Comparison of ENCODE assay signal across 9 mouse cellular contexts in the genomic region with DNA sequence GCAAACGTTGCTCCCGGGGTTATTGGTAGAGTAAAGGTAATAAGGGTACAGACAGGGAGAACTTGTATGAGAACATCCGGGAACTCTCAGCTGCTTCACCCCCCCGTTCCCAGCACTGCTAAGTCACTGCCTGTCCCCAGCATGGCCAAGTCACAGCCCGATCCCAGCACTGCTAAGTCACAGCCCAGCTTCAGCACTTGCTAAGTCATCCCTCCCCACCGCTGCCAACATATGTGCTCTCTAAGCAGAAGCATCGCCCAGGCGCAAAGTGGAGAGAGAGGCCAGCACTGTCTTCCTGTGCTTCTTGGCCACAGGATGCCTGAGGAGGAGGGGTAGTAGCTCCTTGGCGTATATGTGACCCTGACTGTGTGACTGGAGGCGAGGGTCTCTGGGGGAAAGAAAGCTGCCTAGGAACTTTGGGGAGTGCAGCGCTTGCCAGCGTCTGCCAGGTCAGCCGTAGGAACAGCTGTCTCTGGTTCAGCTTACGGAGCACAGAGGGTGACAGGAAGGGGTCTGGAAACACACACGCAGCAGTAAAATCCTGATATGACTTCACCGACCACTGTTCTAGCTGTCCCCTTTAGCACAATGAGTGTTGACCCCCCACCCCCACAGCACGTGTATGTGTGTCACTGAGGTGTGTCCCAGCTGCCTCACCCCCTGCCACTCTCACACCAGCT. TPM values are rescaled to one million over a fixed set of nuclear protein-coding genes. Genes with fewer than 3 reads are reported as not detected.
DNase-seq lines count a peak whose midpoint lies in the region; ATAC-seq and TF ChIP-seq lines count a peak whose summit lies in the region.
"Had no signal": no experiment of that assay in that cellular context is flagged by ENCODE, and none has a peak within 500 bp of the region (broad histone marks: within the 10 kb centered on the region; RNA-seq: fewer than 3 reads in every experiment).

No protein-coding gene starts in this region.

- no peak overlapping the region for H3K4me3 ChIP-seq in layer of hippocampus, adult 2 months
- H3K4me3 ChIP-seq in embryonic facial prominence, embryonic 10.5 days = no peak overlapping the region
- no peak overlapping the region for H3K4me3 ChIP-seq in heart, embryonic 11.5 days (ENCODE audit: low read depth, low read length)
- no peak overlapping the region for H3K4me3 ChIP-seq in liver, embryonic 12.5 days
- no peak overlapping the region for H3K4me3 ChIP-seq in lung, adult 2 months (replicated peaks; ENCODE audit: extremely low read depth, low read depth, low read length)
- H3K4me3 ChIP-seq: hindbrain, embryonic 15.5 days had no signal

- TF ChIP-seq POLR2A in lung, adult 2 months (IDR thresholded peaks at IDR 0.05; ENCODE audit: borderline replicate concordance, extremely low read depth, low read depth, low read length) = no peak

- H3K4me2 ChIP-seq in heart, embryonic 11.5 days = peak overlapping the region; percentile 40
- peak overlapping the region; percentile 32; the same call in 1 of the 2 replicates for H3K4me2 ChIP-seq in liver, embryonic 12.5 days
- H3K4me2 ChIP-seq: hindbrain, embryonic 15.5 days had no signal

- 52% methylated on average over 17 of the region's 17 CpGs for WGBS in embryonic facial prominence, embryonic 10.5 days
- 36% methylated on average over 17 of the region's 17 CpGs for WGBS in heart, embryonic 11.5 days (ENCODE audit: insufficient replicate concordance)
- 29% methylated on average over 17 of the region's 17 CpGs for WGBS in liver, embryonic 12.5 days (ENCODE audit: insufficient replicate concordance)
- WGBS in lung, adult 2 months = 42% methylated on average over 17 of the region's 17 CpGs

- no peaks in the 10 kb centered on the region for H3K36me3 ChIP-seq in embryonic facial prominence, embryonic 10.5 days (replicated peaks)
- no peaks in the 10 kb centered on the region for H3K36me3 ChIP-seq in heart, embryonic 11.5 days (ENCODE audit: control insufficient read depth, insufficient read depth, low read length)
- peaks cover 3% of the 10 kb centered on the region; the same call in 1 of the 2 replicates for H3K36me3 ChIP-seq in liver, embryonic 12.5 days

- peak overlapping the region; percentile 46; the same call in 1 of the 2 replicates for H3K9ac ChIP-seq in heart, embryonic 11.5 days (ENCODE audit: low read depth, low read length)
- H3K9ac ChIP-seq in liver, embryonic 12.5 days = peak overlapping the region; percentile 18; the same call in 1 of the 2 replicates
- H3K9ac ChIP-seq: hindbrain, embryonic 15.5 days had no signal

- no peak for TF ChIP-seq CTCF in layer of hippocampus, adult 2 months (conservative IDR thresholded peaks at IDR 0.05)
- TF ChIP-seq CTCF in lung, adult 2 months (IDR thresholded peaks at IDR 0.05; ENCODE audit: insufficient read depth, low read length) = no peak

- peaks cover 22% of the 10 kb centered on the region for H3K4me1 ChIP-seq in embryonic facial prominence, embryonic 10.5 days
- peaks cover 24% of the 10 kb centered on the region for H3K4me1 ChIP-seq in heart, embryonic 11.5 days (ENCODE audit: control insufficient read depth, insufficient read depth, low read length)
- H3K4me1 ChIP-seq in liver, embryonic 12.5 days = peaks cover 47% of the 10 kb centered on the region
- H3K4me1 ChIP-seq in lung, adult 2 months (ENCODE audit: control insufficient read depth, insufficient read depth, low read length) = no peaks in the 10 kb centered on the region
- H3K4me1 ChIP-seq: hindbrain, embryonic 15.5 days had no signal

- H3K27ac ChIP-seq in layer of hippocampus, adult 2 months = peak overlapping the region; percentile 43; the same call in 1 of the 2 replicates
- H3K27ac ChIP-seq in embryonic facial prominence, embryonic 10.5 days (replicated peaks) = no peak overlapping the region
- 0 out of 2 replicates have a peak overlapping the region, but pooled peaks have one; percentile 10 for H3K27ac ChIP-seq in heart, embryonic 11.5 days (ENCODE audit: low read depth, low read length)
- H3K27ac ChIP-seq in liver, embryonic 12.5 days = peak overlapping the region; percentile 4; the same call in 1 of the 2 replicates
- H3K27ac ChIP-seq: hindbrain, embryonic 15.5 days had no signal

- no peak for DNase-seq in layer of hippocampus, adult 2 months (ENCODE audit: low spot score in 2 of 2)
- no peak for DNase-seq in layer of hippocampus, adult 8-10 months (ENCODE audit: low spot score in 2 of 2)
- DNase-seq in embryonic facial prominence, embryonic 10.5 days (ENCODE audit: low spot score) = peak; percentile 21
- DNase-seq in lung, adult 2 months = no peak
- no peak for DNase-seq in cerebellum, postnatal 25 days

- H3K9me3 ChIP-seq in embryonic facial prominence, embryonic 10.5 days = no peaks in the 10 kb centered on the region
- H3K9me3 ChIP-seq in heart, embryonic 11.5 days (replicated peaks; ENCODE audit: control insufficient read depth, low read length) = no peaks in the 10 kb centered on the region
- no peaks in the 10 kb centered on the region for H3K9me3 ChIP-seq in liver, embryonic 12.5 days (replicated peaks)
- H3K9me3 ChIP-seq: hindbrain, embryonic 15.5 days had no signal

- no peaks in the 10 kb centered on the region for H3K27me3 ChIP-seq in embryonic facial prominence, embryonic 10.5 days (replicated peaks; ENCODE audit: low read depth, poor library complexity, severe bottlenecking)
- H3K27me3 ChIP-seq in heart, embryonic 11.5 days (ENCODE audit: control insufficient read depth, insufficient read depth, low read length) = no peaks in the 10 kb centered on the region
- 0 out of 2 replicates have a peak, but pooled peaks cover 3% of the 10 kb centered on the region for H3K27me3 ChIP-seq in liver, embryonic 12.5 days (replicated peaks)
- H3K27me3 ChIP-seq: hindbrain, embryonic 15.5 days had no signal

- ATAC-seq in heart, embryonic 11.5 days (replicated peaks; ENCODE audit: insufficient number of reproducible peaks, low FRiP score, low TSS enrichment) = peak; percentile 37; the same call in 1 of the 2 replicates
- peak; percentile 84 for ATAC-seq in liver, embryonic 12.5 days
- no peak for ATAC-seq in CD4-positive, CD25-positive, alpha-beta regulatory T cell, adult 4 months

RNA-seq across cellular contexts. Expression of a gene that starts 18.2 kb away (rescaled TPM):
- total RNA-seq in layer of hippocampus, adult 2 months (2021) = 10 to 100 TPM; 10.9 to 11.8 TPM
- 10 to 100 TPM; 11.5 to 15.8 (median 15.4) TPM for total RNA-seq in layer of hippocampus, adult 8-10 months (2022)
- 10.0 and 12.2 TPM in 2 replicates for polyA plus RNA-seq in embryonic facial prominence, embryonic 10.5 days (2016; fragmentation: Nextera tagmentation; extraction: Ambion mirVana)
- polyA plus RNA-seq in heart, embryonic 11.5 days (2014; fragmentation: Nextera tagmentation; extraction: Ambion mirVana) = 3.6 and 4.5 TPM in 2 replicates
- 3.4 and 4.4 TPM in 2 replicates for polyA plus RNA-seq in liver, embryonic 12.5 days (2016; fragmentation: Nextera tagmentation; extraction: Ambion mirVana)
- polyA plus RNA-seq in CD4-positive, CD25-positive, alpha-beta regulatory T cell, adult 4 months (2017; shearing (Covaris generic)) = 10 to 100 TPM in 1 of 2 experiments, 1 to 10 TPM in 1; 6.1 to 12.7 TPM
- 49.4 and 59.8 TPM in 2 replicates for polyA plus RNA-seq in lung, adult 2 months (2012; rRNA removed)

RNA-seq across cellular contexts. Expression of a gene that starts 24.0 kb away (rescaled TPM):
- total RNA-seq in layer of hippocampus, adult 2 months (2021) = not detected
- total RNA-seq in layer of hippocampus, adult 8-10 months (2022) = under 1 TPM in 2 of 4 experiments, not detected in 2; 0.45 to 0.55 TPM
- not detected in 2 replicates for polyA plus RNA-seq in embryonic facial prominence, embryonic 10.5 days (2016; fragmentation: Nextera tagmentation; extraction: Ambion mirVana)
- polyA plus RNA-seq in heart, embryonic 11.5 days (2014; fragmentation: Nextera tagmentation; extraction: Ambion mirVana) = not detected in 2 replicates
- polyA plus RNA-seq in liver, embryonic 12.5 days (2016; fragmentation: Nextera tagmentation; extraction: Ambion mirVana) = 0.11 TPM in 1 of 2 replicates, not detected in the other
- polyA plus RNA-seq in CD4-positive, CD25-positive, alpha-beta regulatory T cell, adult 4 months (2017; shearing (Covaris generic)) = not detected
- polyA plus RNA-seq in lung, adult 2 months (2012; rRNA removed) = 1.0 and 2.3 TPM in 2 replicates
- polyA plus RNA-seq: hindbrain, embryonic 15.5 days had no signal

RNA-seq across cellular contexts. Expression of a gene that starts 28.6 kb away (rescaled TPM):
- total RNA-seq in layer of hippocampus, adult 2 months (2021) = 10 to 100 TPM; 56.5 to 58.4 TPM
- 10 to 100 TPM; 56.6 to 94.6 (median 77.2) TPM for total RNA-seq in layer of hippocampus, adult 8-10 months (2022)
- 38.4 and 42.0 TPM in 2 replicates for polyA plus RNA-seq in embryonic facial prominence, embryonic 10.5 days (2016; fragmentation: Nextera tagmentation; extraction: Ambion mirVana)
- 49.0 and 59.1 TPM in 2 replicates for polyA plus RNA-seq in heart, embryonic 11.5 days (2014; fragmentation: Nextera tagmentation; extraction: Ambion mirVana)
- polyA plus RNA-seq in liver, embryonic 12.5 days (2016; fragmentation: Nextera tagmentation; extraction: Ambion mirVana) = 19.0 and 21.5 TPM in 2 replicates
- 1,000 to 10,000 TPM; 3,771 to 6,921 TPM for polyA plus RNA-seq in CD4-positive, CD25-positive, alpha-beta regulatory T cell, adult 4 months (2017; shearing (Covaris generic))
- 918 and 1,083 TPM in 2 replicates for polyA plus RNA-seq in lung, adult 2 months (2012; rRNA removed)

RNA-seq across cellular contexts. Expression of a gene that starts 49.8 kb away (rescaled TPM):
- total RNA-seq in layer of hippocampus, adult 2 months (2021) = 10 to 100 TPM; 12.9 to 15.4 TPM
- 10 to 100 TPM; 13.7 to 18.3 (median 16.4) TPM for total RNA-seq in layer of hippocampus, adult 8-10 months (2022)
- polyA plus RNA-seq in embryonic facial prominence, embryonic 10.5 days (2016; fragmentation: Nextera tagmentation; extraction: Ambion mirVana) = 8.4 and 10.3 TPM in 2 replicates
- polyA plus RNA-seq in heart, embryonic 11.5 days (2014; fragmentation: Nextera tagmentation; extraction: Ambion mirVana) = 5.7 and 7.0 TPM in 2 replicates
- 8.8 and 9.1 TPM in 2 replicates for polyA plus RNA-seq in liver, embryonic 12.5 days (2016; fragmentation: Nextera tagmentation; extraction: Ambion mirVana)
- polyA plus RNA-seq in CD4-positive, CD25-positive, alpha-beta regulatory T cell, adult 4 months (2017; shearing (Covaris generic)) = 10 to 100 TPM; 36.2 to 61.7 TPM
- 83.7 and 86.9 TPM in 2 replicates for polyA plus RNA-seq in lung, adult 2 months (2012; rRNA removed)

RNA-seq across cellular contexts. Expression of a gene that starts 56.4 kb away (rescaled TPM):
- total RNA-seq in layer of hippocampus, adult 2 months (2021) = 1 to 10 TPM; 3.8 to 4.6 TPM
- total RNA-seq in layer of hippocampus, adult 8-10 months (2022) = 1 to 10 TPM; 1.9 to 4.3 (median 3.9) TPM
- 1.1 and 2.0 TPM in 2 replicates for polyA plus RNA-seq in embryonic facial prominence, embryonic 10.5 days (2016; fragmentation: Nextera tagmentation; extraction: Ambion mirVana)
- polyA plus RNA-seq in heart, embryonic 11.5 days (2014; fragmentation: Nextera tagmentation; extraction: Ambion mirVana) = 0.28 and 0.77 TPM in 2 replicates
- polyA plus RNA-seq in liver, embryonic 12.5 days (2016; fragmentation: Nextera tagmentation; extraction: Ambion mirVana) = 0.31 and 0.68 TPM in 2 replicates
- not detected for polyA plus RNA-seq in CD4-positive, CD25-positive, alpha-beta regulatory T cell, adult 4 months (2017; shearing (Covaris generic))
- 7.1 and 12.2 TPM in 2 replicates for polyA plus RNA-seq in lung, adult 2 months (2012; rRNA removed)

Comparison
In these comparisons a context has a peak if more than half of its experiments do, and no peak if none do; other contexts are left out.
1. RNA of a gene that starts 28.6 kb away (polyA plus RNA-seq): 3,771 to 6,921 TPM in CD4-positive, CD25-positive, alpha-beta regulatory T cell, adult 4 months and 918 to 1,083 TPM in lung, adult 2 months; 49.0 to 59.1 TPM in heart, embryonic 11.5 days, 38.4 to 42.0 TPM in embryonic facial prominence, embryonic 10.5 days and 19.0 to 21.5 TPM in liver, embryonic 12.5 days; every median in the first group is over 10 times any median in the second.